Mouse (Mus musculus): Measurements from ENCODE around the gene Cdc34. TPM values are rescaled to one million over a fixed set of nuclear protein-coding genes. Genes with fewer than 3 reads are reported as not detected.

Gene Cdc34
- polyA plus RNA-seq, 1 experiment: 646 TPM

DNA sequence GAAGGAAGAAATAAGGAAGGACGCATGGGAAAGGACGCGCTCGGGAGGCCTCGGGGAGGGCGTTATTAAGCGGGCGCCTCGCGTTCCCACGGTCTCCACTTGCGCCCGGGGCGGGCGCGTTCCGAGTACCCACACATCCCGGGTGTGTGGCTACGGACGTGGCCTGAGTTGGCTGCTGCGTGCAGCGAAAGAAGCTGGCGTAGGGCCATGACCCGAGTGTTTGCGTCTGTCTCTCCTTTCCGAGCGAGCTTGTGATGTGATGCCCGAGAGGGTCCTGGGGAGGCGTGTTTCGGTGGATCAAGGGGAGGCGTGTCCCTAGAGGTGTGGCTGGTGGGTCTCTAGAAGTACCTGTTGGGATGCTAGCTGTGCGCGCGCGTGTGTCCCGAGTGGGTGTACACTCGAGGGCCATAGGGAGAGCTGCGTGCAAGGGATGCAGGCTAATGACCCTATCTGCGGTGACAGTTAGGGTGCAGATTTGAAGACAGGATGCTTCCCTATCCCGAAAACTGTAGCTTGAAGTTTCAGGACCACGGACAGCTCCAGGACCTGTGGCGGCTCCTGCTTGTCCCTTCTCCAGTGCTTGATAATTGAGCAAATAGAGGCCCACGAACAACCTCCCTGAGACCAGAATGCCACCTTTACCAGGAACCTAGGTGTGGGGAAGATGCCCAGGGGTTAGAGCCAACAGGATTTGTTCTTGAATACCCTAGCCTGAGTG, 35.8 kb downstream of the Cdc34 start:
- no peak for TF ChIP-seq GATA1 (IDR thresholded peaks at IDR 0.05; ENCODE audit: low read length)

DNA sequence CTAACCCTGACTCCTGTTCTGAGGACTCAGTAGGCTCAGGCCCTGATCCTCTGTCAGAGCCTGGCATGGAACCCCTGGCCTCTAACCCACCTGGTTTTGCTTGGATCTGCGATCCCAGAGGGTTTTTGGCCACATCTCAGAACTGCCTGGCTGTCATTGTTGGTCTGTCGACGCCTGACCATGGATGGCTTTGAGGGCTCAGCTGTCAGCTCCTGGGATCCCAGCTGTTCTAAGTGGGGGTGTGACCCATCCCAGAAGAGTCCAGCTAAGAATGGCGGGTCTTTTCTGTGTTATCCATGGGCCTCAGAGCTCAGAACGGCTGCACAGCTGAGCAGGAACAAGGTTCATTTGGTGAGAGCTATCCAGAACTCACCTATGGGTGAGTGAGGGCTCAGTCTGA, 39.1 kb downstream of the Cdc34 start:
- TF ChIP-seq GATA1 (IDR thresholded peaks at IDR 0.05; ENCODE audit: low read length): no peak

DNA sequence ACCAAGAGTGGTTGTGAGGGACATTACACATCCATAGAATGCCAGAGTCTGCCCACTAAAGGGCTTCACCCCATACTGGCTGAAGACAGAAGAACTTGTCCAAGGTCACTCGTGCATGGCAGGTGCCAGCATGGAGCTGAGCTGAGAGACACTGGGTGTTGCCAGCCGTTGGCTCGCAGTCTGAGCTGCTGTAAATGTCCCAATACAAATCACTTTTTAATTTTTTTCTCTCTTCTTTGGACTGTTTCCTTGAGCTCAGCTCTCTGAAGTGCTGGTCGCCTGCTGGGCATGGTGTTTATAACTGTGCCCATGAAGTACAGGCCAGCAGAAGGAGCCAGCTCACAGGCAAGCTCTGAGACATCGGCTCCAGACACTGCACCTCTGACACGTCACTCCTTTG, 41.1 kb downstream of the Cdc34 start:
- no peak for TF ChIP-seq GATA1 (IDR thresholded peaks at IDR 0.05; ENCODE audit: low read length)

DNA sequence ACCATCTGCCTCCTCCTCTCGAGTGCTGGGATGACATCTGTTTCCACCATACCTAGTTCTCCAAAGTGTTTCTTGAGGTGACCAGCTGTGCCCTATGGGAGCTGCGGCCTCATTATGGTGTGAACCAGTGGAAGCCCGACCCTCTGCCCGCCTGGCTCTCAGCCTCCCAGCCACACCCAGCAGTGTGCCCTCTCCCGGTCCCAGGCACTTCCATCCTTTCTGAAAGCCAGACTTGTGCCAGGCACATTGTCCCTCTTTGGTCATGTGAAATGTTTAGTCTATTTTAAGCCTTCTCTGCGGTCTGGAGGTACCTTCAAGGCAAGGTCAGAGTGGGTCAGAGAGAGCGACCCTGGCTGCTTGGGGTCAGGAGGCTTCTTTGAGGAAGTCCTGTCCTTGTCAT, 41.7 kb downstream of the Cdc34 start:
- no peak for TF ChIP-seq GATA1 (IDR thresholded peaks at IDR 0.05; ENCODE audit: low read length)

DNA sequence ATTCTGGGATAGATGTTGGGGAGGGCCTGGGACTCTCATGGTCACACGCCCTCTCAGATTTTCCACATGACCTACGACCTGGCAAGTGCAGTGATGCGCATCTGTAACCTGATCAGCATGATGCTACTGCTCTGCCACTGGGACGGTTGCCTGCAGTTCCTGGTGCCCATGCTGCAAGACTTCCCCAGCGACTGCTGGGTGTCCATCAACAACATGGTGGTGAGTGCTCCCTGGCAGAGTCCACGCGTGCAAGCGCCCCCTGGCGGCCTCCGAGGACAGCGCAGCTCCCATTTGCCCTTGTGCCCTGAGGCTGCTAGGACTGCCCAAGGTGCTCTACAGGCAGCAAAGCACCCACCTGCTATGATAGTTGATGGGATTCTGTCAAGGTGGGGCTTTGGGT, 44.1 kb downstream of the Cdc34 start:
- no peak for TF ChIP-seq GATA1 (IDR thresholded peaks at IDR 0.05; ENCODE audit: low read length)

DNA sequence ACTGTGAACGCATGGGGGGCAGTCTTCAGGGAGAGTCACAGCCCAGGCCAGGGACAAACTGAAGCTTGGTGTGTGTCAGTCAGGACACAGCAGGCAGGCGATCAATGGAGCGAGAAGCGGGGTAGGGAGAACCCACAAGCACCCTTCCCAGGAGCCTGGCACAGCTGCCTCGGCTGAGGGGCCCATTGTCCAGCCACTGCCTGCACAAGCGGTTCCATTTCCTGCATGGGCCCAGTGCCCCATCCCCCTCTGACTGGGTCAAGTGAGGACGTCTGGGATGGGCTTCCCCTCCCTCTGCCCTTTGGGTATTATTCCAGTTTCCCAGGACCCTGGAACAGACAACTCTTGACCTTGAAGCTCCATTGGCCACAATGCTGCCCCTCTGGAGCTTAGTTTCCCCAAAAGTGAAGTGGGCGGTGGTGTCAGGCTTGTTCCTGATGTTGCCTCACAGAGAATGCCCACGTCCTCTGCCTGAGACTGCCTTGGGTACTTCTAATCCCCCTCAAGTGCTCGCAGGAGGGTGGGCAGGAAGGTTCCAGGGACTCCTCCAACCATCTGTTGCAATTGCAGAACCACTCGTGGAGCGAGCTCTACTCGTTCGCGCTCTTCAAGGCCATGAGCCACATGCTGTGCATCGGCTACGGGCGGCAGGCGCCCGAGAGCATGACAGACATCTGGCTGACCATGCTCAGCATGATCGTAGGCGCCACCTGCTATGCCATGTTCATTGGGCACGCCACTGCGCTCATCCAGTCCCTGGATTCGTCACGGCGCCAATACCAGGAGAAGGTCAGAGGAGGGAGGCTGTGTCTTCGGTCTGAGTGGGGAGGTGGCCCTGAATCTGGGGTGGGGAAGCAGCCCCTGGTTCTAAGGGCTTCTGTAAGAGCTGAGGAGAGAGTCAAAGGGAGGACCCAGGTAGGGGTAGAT, 46.6 kb downstream of the Cdc34 start:
- no peak for TF ChIP-seq GATA1 (IDR thresholded peaks at IDR 0.05; ENCODE audit: low read length)

DNA sequence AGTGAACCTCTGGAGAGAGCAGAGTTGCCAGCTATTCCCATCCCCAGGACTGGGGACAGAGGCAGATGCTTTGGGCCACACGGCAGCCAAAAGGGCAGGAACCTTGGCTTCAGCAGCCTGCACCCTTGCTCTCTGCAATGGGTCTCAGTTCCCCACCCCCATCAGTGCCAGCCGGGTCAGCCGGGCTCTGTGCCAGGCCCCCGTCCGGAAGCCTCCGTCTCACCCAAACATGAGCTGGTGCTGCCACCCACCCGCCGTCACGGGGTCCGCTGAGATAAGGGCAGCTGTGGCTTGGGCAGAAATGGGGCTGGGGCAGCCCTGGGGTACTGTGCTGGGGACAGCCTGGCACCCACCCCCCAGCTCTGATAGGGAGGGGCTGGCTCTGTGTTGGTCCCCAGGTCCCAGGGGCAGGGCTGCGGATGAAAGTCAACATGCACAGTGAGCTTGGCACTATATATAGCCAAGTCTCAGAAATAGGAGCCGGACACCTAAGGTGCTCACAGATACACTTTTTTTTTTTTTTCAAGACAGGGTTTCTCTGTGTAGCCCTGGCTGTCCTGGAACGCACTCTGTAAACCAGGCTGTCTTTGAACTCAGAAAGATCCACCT, 47.5 kb downstream of the Cdc34 start:
- TF ChIP-seq GATA1 (IDR thresholded peaks at IDR 0.05; ENCODE audit: low read length): no peak

DNA sequence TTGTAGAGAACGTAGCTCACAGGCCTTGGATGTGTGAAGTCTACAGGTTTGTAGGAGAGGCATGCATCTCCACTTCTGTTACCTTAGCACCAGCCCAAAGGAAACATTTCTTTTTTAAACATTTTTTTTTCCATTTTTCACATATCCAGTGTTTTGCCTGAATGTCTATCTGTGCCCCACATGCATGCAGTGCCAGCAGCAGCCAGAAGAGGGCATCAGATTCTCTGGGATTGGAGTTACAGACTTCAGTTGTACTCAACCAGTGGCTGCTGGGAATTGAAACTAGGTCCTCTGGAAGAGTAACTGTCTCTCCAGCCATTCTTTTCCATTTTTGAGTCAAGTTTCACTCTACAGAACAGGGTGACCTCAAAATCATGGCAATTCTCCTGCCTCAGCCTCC, 50.5 kb downstream of the Cdc34 start:
- TF ChIP-seq GATA1 (IDR thresholded peaks at IDR 0.05; ENCODE audit: low read length): no peak

DNA sequence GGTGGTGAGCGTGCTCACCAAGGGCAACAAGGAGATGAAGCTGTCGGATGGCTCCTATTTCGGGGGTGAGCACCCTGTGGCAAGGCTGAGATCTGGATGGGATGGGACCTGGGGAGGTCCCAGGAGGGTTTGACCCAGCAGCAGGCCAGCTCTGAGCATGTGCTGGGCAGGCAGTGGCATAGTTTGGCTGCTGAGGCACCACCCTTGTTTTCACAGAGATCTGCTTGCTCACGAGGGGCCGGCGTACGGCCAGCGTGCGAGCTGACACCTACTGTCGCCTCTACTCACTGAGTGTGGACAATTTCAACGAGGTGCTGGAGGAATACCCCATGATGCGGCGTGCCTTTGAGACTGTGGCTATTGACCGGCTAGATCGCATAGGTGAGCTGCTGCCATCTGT, 51.9 kb downstream of the Cdc34 start:
- TF ChIP-seq GATA1 (IDR thresholded peaks at IDR 0.05; ENCODE audit: low read length): no peak

DNA sequence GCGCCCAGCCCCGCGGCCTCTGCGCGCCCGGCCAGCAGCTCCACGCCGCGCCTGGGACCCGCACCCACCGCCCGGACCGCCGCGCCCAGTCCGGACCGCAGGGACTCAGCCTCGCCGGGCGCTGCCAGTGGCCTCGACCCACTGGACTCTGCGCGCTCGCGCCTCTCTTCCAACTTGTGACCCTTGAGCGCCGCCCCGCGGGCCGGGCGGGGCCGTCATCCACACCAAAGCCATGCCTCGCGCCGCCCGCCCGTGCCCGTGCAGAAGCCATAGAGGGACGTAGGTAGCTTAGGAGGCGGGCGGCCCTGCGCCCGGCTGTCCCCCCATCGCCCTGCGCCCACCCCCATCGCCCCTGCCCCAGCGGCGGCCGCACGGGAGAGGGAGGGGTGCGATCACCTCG, 53.4 kb downstream of the Cdc34 start:
- no peak for TF ChIP-seq GATA1 (IDR thresholded peaks at IDR 0.05; ENCODE audit: low read length)

DNA sequence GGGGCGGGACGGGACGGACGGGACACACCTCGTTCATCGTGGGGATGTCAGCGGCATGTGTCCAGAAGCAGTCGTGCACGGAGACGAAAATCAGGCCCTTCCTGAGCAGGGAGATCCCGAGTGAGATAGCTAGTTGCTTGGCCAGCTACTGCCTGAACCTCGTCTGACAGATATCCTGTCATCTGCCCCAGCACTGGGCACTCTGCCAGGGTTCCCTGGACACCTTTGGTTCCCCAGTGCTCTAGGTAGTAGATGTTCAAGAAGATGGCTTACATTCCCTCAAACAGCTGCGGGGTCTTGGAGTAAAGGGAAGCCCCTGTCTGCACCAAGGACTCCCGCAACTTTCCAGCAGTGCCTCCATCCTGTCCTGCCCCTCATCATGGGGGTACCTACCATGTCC, 54.7 kb downstream of the Cdc34 start:
- no peak for TF ChIP-seq GATA1 (IDR thresholded peaks at IDR 0.05; ENCODE audit: low read length)

Other genes with a start within 250 kb of the Cdc34 start
- gene Vmn2r83, start 213.5 kb upstream of the Cdc34 start, polyA plus RNA-seq (2012): not detected in 2 replicates
- 0.04 TPM in 1 of 2 replicates, not detected in the other for gene Plpp2, start 148.4 kb upstream of the Cdc34 start, polyA plus RNA-seq (2012)
- 0.05 TPM in 1 of 2 replicates, not detected in the other for gene Mier2, start 127.0 kb upstream of the Cdc34 start, polyA plus RNA-seq (2012)
- gene Theg, start 94.9 kb upstream of the Cdc34 start, polyA plus RNA-seq (2012): not detected in 2 replicates
- gene C2cd4c, start 68.2 kb upstream of the Cdc34 start, polyA plus RNA-seq (2012): not detected in 2 replicates
- gene Shc2, start 44.3 kb upstream of the Cdc34 start, polyA plus RNA-seq (2012): not detected in 2 replicates
- gene Odf3l2, start 36.5 kb upstream of the Cdc34 start, polyA plus RNA-seq (2012): not detected in 2 replicates
- gene Madcam1, start 17.6 kb upstream of the Cdc34 start, polyA plus RNA-seq (2012): not detected in 2 replicates
- 119 and 126 TPM in 2 replicates for gene Tpgs1, start 12.8 kb upstream of the Cdc34 start, polyA plus RNA-seq (2012)
- 0.25 and 0.30 TPM in 2 replicates for gene Gzmm, start 6.8 kb downstream of the Cdc34 start, polyA plus RNA-seq (2012)
- 834 and 1,207 TPM in 2 replicates for gene Bsg, start 22.3 kb downstream of the Cdc34 start, polyA plus RNA-seq (2012)
- gene Hcn2, start 34.4 kb downstream of the Cdc34 start, polyA plus RNA-seq (2012): 0.49 and 0.78 TPM in 2 replicates
- 52.0 and 53.1 TPM in 2 replicates for gene Polrmt, start 64.4 kb downstream of the Cdc34 start, polyA plus RNA-seq (2012)
- gene Fgf22, start 72.9 kb downstream of the Cdc34 start, polyA plus RNA-seq (2012): not detected in 2 replicates
- gene Rnf126, start 84.8 kb downstream of the Cdc34 start, polyA plus RNA-seq (2012): 373 and 414 TPM in 2 replicates
- gene Fstl3, start 95.1 kb downstream of the Cdc34 start, polyA plus RNA-seq (2012): 0.06 and 0.11 TPM in 2 replicates
- not detected in 2 replicates for gene Prss57, start 108.8 kb downstream of the Cdc34 start, polyA plus RNA-seq (2012)
- 0.82 and 1.2 TPM in 2 replicates for gene Palm, start 111.4 kb downstream of the Cdc34 start, polyA plus RNA-seq (2012)
- gene Misp, start 138.8 kb downstream of the Cdc34 start, polyA plus RNA-seq (2012): not detected in 2 replicates
- gene Ptbp1, start 172.2 kb downstream of the Cdc34 start, polyA plus RNA-seq (2012): 1,266 and 1,318 TPM in 2 replicates
- gene Prtn3, start 192.3 kb downstream of the Cdc34 start, polyA plus RNA-seq (2012): 0.38 TPM in 1 of 2 replicates, not detected in the other
- gene Plppr3, start 192.4 kb downstream of the Cdc34 start, polyA plus RNA-seq (2012): not detected in 2 replicates
- gene Elane, start 204.1 kb downstream of the Cdc34 start, polyA plus RNA-seq (2012): not detected in 2 replicates
- gene Cfd, start 208.7 kb downstream of the Cdc34 start, polyA plus RNA-seq (2012): not detected in 2 replicates
- gene Med16, start 226.7 kb downstream of the Cdc34 start, polyA plus RNA-seq (2012): 64.2 and 66.0 TPM in 2 replicates
- gene Gm26602, start 228.7 kb downstream of the Cdc34 start, polyA plus RNA-seq (2012): not detected in 2 replicates
- 0.53 and 0.82 TPM in 2 replicates for gene Kiss1r, start 234.8 kb downstream of the Cdc34 start, polyA plus RNA-seq (2012)
- 229 and 234 TPM in 2 replicates for gene R3hdm4, start 239.0 kb downstream of the Cdc34 start, polyA plus RNA-seq (2012)
- 99.9 and 103 TPM in 2 replicates for gene Arid3a, start 244.8 kb downstream of the Cdc34 start, polyA plus RNA-seq (2012)

Data from G1E-ER4 (cell line).